Comparison of ENCODE assay signal across 17 mouse cellular contexts in genomic region chr2:92198126-92198525, GRCm38 (mm10).
DNase-seq lines count a peak whose midpoint lies in the region; ATAC-seq and TF ChIP-seq lines count a peak whose summit lies in the region.
"Had no signal": no experiment of that assay in that cellular context is flagged by ENCODE, and none has a peak within 500 bp of the region (broad histone marks: within the 10 kb centered on the region; RNA-seq: fewer than 3 reads in every experiment).

No protein-coding gene starts in this region.

- no peak for TF ChIP-seq POLR2A in kidney, adult 2 months (IDR thresholded peaks at IDR 0.05; ENCODE audit: low read depth, low read length)

- H3K36me3 ChIP-seq in embryonic facial prominence, embryonic 15.5 days, result no peaks in the 10 kb centered on the region
- H3K36me3 ChIP-seq in embryonic facial prominence, embryonic 10.5 days (replicated peaks), result 0 out of 2 replicates have a peak, but pooled peaks cover 4% of the 10 kb centered on the region
- H3K36me3 ChIP-seq in kidney, postnatal 0 days (ENCODE audit: insufficient read depth, low read length), result no peaks in the 10 kb centered on the region
- H3K36me3 ChIP-seq in kidney, adult 2 months (ENCODE audit: control insufficient read depth, insufficient read depth, low read length), result no peaks in the 10 kb centered on the region
- H3K36me3 ChIP-seq in midbrain, embryonic 14.5 days (ENCODE audit: control insufficient read depth, insufficient read depth, low read length), result no peaks in the 10 kb centered on the region
- no peaks in the 10 kb centered on the region for H3K36me3 ChIP-seq in midbrain, embryonic 11.5 days (ENCODE audit: control insufficient read depth, insufficient read depth, low read length)
- no peaks in the 10 kb centered on the region for H3K36me3 ChIP-seq in midbrain, embryonic 16.5 days (ENCODE audit: control insufficient read depth, insufficient read depth, low read length)
- H3K36me3 ChIP-seq: embryonic facial prominence, embryonic 12.5 days; limb, embryonic 13.5 days; liver, embryonic 15.5 days had no signal

- WGBS in embryonic facial prominence, embryonic 15.5 days, result 42% methylated on average over 6 of the region's 6 CpGs
- 77% methylated on average over 6 of the region's 6 CpGs for WGBS in embryonic facial prominence, embryonic 10.5 days
- WGBS in kidney, postnatal 0 days, result 54% methylated on average over 6 of the region's 6 CpGs
- 69% methylated on average over 6 of the region's 6 CpGs for WGBS in kidney, adult 2 months
- 58% methylated on average over 6 of the region's 6 CpGs for WGBS in midbrain, embryonic 14.5 days
- WGBS in midbrain, embryonic 11.5 days, result 75% methylated on average over 6 of the region's 6 CpGs
- 42% methylated on average over 6 of the region's 6 CpGs for WGBS in midbrain, embryonic 16.5 days

- no peaks in the 10 kb centered on the region for H3K9me3 ChIP-seq in embryonic facial prominence, embryonic 15.5 days (replicated peaks)
- no peaks in the 10 kb centered on the region for H3K9me3 ChIP-seq in embryonic facial prominence, embryonic 10.5 days
- no peaks in the 10 kb centered on the region for H3K9me3 ChIP-seq in kidney, postnatal 0 days (replicated peaks; ENCODE audit: low read length)
- no peaks in the 10 kb centered on the region for H3K9me3 ChIP-seq in midbrain, embryonic 14.5 days (ENCODE audit: control insufficient read depth, low read length)
- no peaks in the 10 kb centered on the region for H3K9me3 ChIP-seq in midbrain, embryonic 11.5 days (ENCODE audit: control insufficient read depth, low read length)
- no peaks in the 10 kb centered on the region for H3K9me3 ChIP-seq in midbrain, embryonic 16.5 days (replicated peaks; ENCODE audit: control insufficient read depth, low read length, poor library complexity, severe bottlenecking)
- H3K9me3 ChIP-seq: embryonic facial prominence, embryonic 12.5 days; limb, embryonic 13.5 days; liver, embryonic 15.5 days had no signal

- DNase-seq in embryonic facial prominence, embryonic 10.5 days (ENCODE audit: low spot score), result no peak
- peak; percentile 52 for DNase-seq in kidney, postnatal 0 days (ENCODE audit: low spot score)
- DNase-seq in kidney, adult 2 months, result no peak
- peak; percentile 53 for DNase-seq in midbrain, embryonic 14.5 days
- no peak for DNase-seq in midbrain, embryonic 11.5 days (ENCODE audit: low spot score, missing footprints)
- DNase-seq: adrenal gland, postnatal 25 days; gastrocnemius, postnatal 14 days; kidney, adult 9 months; right cerebral cortex, postnatal 14 days had no signal

- H3K9ac ChIP-seq in embryonic facial prominence, embryonic 15.5 days, result no peak overlapping the region
- no peak overlapping the region for H3K9ac ChIP-seq in kidney, postnatal 0 days (ENCODE audit: low read depth, low read length)
- H3K9ac ChIP-seq in midbrain, embryonic 14.5 days (replicated peaks; ENCODE audit: low read length), result no peak overlapping the region
- H3K9ac ChIP-seq in midbrain, embryonic 11.5 days (ENCODE audit: low read length), result no peak overlapping the region
- no peak overlapping the region for H3K9ac ChIP-seq in midbrain, embryonic 16.5 days (ENCODE audit: low read depth, low read length)
- H3K9ac ChIP-seq: embryonic facial prominence, embryonic 12.5 days; limb, embryonic 13.5 days; liver, embryonic 15.5 days had no signal

- ATAC-seq in embryonic facial prominence, embryonic 15.5 days (ENCODE audit: insufficient number of reproducible peaks, low FRiP score, low TSS enrichment, low read depth), result no peak
- ATAC-seq in kidney, postnatal 0 days (replicated peaks; ENCODE audit: low FRiP score, low read depth), result no peak
- ATAC-seq in midbrain, embryonic 14.5 days (ENCODE audit: low FRiP score, low TSS enrichment), result no peak
- no peak for ATAC-seq in midbrain, embryonic 11.5 days (ENCODE audit: low FRiP score)
- peak; percentile 57; the same call in 1 of the 2 replicates for ATAC-seq in midbrain, embryonic 16.5 days
- no peak; the same call in 1 of the 2 replicates for ATAC-seq in cerebellum, adult (ENCODE audit: insufficient number of reproducible peaks, low FRiP score, low TSS enrichment)

- no peak overlapping the region for H3K4me3 ChIP-seq in embryonic facial prominence, embryonic 15.5 days (replicated peaks)
- no peak overlapping the region for H3K4me3 ChIP-seq in embryonic facial prominence, embryonic 10.5 days
- H3K4me3 ChIP-seq in kidney, postnatal 0 days (replicated peaks; ENCODE audit: low read depth, low read length), result no peak overlapping the region
- no peak overlapping the region for H3K4me3 ChIP-seq in kidney, adult 2 months (ENCODE audit: insufficient read depth, low read depth, low read length)
- no peak overlapping the region for H3K4me3 ChIP-seq in midbrain, embryonic 14.5 days (replicated peaks; ENCODE audit: low read depth, low read length)
- H3K4me3 ChIP-seq in midbrain, embryonic 11.5 days (ENCODE audit: low read depth, low read length), result no peak overlapping the region
- H3K4me3 ChIP-seq in midbrain, embryonic 16.5 days (ENCODE audit: low read depth, low read length), result no peak overlapping the region
- H3K4me3 ChIP-seq: embryonic facial prominence, embryonic 12.5 days; limb, embryonic 13.5 days; liver, embryonic 15.5 days; myocyte had no signal

- TF ChIP-seq CTCF in kidney, postnatal 0 days (IDR thresholded peaks at IDR 0.05; ENCODE audit: low read depth), result no peak
- TF ChIP-seq CTCF in kidney, adult 2 months (conservative IDR thresholded peaks at IDR 0.05; ENCODE audit: insufficient read depth, insufficient read length, low read depth, low read length), result no peak

- peaks cover 7% of the 10 kb centered on the region for H3K4me1 ChIP-seq in embryonic facial prominence, embryonic 15.5 days
- 0 out of 2 replicates have a peak, but pooled peaks cover 3% of the 10 kb centered on the region for H3K4me1 ChIP-seq in embryonic facial prominence, embryonic 10.5 days
- 0 out of 2 replicates have a peak, but pooled peaks cover 4% of the 10 kb centered on the region for H3K4me1 ChIP-seq in kidney, postnatal 0 days (replicated peaks; ENCODE audit: insufficient read depth, low read length)
- peaks cover 3% of the 10 kb centered on the region for H3K4me1 ChIP-seq in kidney, adult 2 months (ENCODE audit: control insufficient read depth, insufficient read depth, low read length)
- no peaks in the 10 kb centered on the region for H3K4me1 ChIP-seq in midbrain, embryonic 14.5 days (ENCODE audit: control insufficient read depth, insufficient read depth, low read length)
- peaks cover 5% of the 10 kb centered on the region; the same call in 1 of the 2 replicates for H3K4me1 ChIP-seq in midbrain, embryonic 11.5 days (ENCODE audit: control insufficient read depth, insufficient read depth, low read length)
- peaks cover 17% of the 10 kb centered on the region for H3K4me1 ChIP-seq in midbrain, embryonic 16.5 days (ENCODE audit: control insufficient read depth, insufficient read depth, low read length)

- no peaks in the 10 kb centered on the region for H3K27me3 ChIP-seq in embryonic facial prominence, embryonic 15.5 days
- no peaks in the 10 kb centered on the region for H3K27me3 ChIP-seq in embryonic facial prominence, embryonic 10.5 days (replicated peaks; ENCODE audit: low read depth, poor library complexity, severe bottlenecking)
- H3K27me3 ChIP-seq in kidney, postnatal 0 days (ENCODE audit: insufficient read depth, low read length), result no peaks in the 10 kb centered on the region
- H3K27me3 ChIP-seq in kidney, adult 2 months (replicated peaks; ENCODE audit: control insufficient read depth, insufficient read depth, low read length), result no peaks in the 10 kb centered on the region
- no peaks in the 10 kb centered on the region for H3K27me3 ChIP-seq in midbrain, embryonic 14.5 days (ENCODE audit: control insufficient read depth, insufficient read depth, low read length)
- no peaks in the 10 kb centered on the region for H3K27me3 ChIP-seq in midbrain, embryonic 11.5 days (ENCODE audit: control insufficient read depth, insufficient read depth, low read length)
- H3K27me3 ChIP-seq in midbrain, embryonic 16.5 days (ENCODE audit: control insufficient read depth, insufficient read depth, low read depth, low read length), result no peaks in the 10 kb centered on the region
- H3K27me3 ChIP-seq: CH12.LX; embryonic facial prominence, embryonic 12.5 days; limb, embryonic 13.5 days; liver, embryonic 15.5 days had no signal

- no peak overlapping the region for H3K4me2 ChIP-seq in embryonic facial prominence, embryonic 15.5 days (replicated peaks)
- no peak overlapping the region for H3K4me2 ChIP-seq in kidney, postnatal 0 days (ENCODE audit: low read length)
- H3K4me2 ChIP-seq in midbrain, embryonic 14.5 days (ENCODE audit: low read length), result no peak overlapping the region
- H3K4me2 ChIP-seq in midbrain, embryonic 11.5 days, result no peak overlapping the region
- H3K4me2 ChIP-seq in midbrain, embryonic 16.5 days (ENCODE audit: low read length), result peak overlapping the region; percentile 23
- H3K4me2 ChIP-seq: embryonic facial prominence, embryonic 12.5 days; limb, embryonic 13.5 days; liver, embryonic 15.5 days had no signal

- 0 out of 2 replicates have a peak overlapping the region, but pooled peaks have one; percentile 12 for H3K27ac ChIP-seq in embryonic facial prominence, embryonic 15.5 days (replicated peaks)
- H3K27ac ChIP-seq in embryonic facial prominence, embryonic 10.5 days (replicated peaks), result no peak overlapping the region
- H3K27ac ChIP-seq in kidney, postnatal 0 days, result no peak overlapping the region
- H3K27ac ChIP-seq in kidney, adult 2 months (ENCODE audit: insufficient read depth, low read depth, low read length), result no peak overlapping the region
- no peak overlapping the region; the same call in 1 of the 2 replicates for H3K27ac ChIP-seq in midbrain, embryonic 14.5 days (replicated peaks; ENCODE audit: low read depth, low read length)
- H3K27ac ChIP-seq in midbrain, embryonic 11.5 days (ENCODE audit: low read depth, low read length), result no peak overlapping the region
- peak overlapping the region; percentile 70 for H3K27ac ChIP-seq in midbrain, embryonic 16.5 days (ENCODE audit: low read length)
- H3K27ac ChIP-seq: embryonic facial prominence, embryonic 12.5 days; limb, embryonic 13.5 days; liver, embryonic 15.5 days had no signal

Comparison
In these comparisons a context has a peak if more than half of its experiments do, and no peak if none do; other contexts are left out.
1. H3K27ac ChIP-seq: peak in embryonic facial prominence, embryonic 15.5 days (single experiment) and midbrain, embryonic 16.5 days (single experiment); none in embryonic facial prominence, embryonic 10.5 days (single experiment), kidney, postnatal 0 days (single experiment), kidney, adult 2 months (single experiment), midbrain, embryonic 14.5 days (single experiment) and midbrain, embryonic 11.5 days (single experiment).
2. DNase-seq: peak in kidney, postnatal 0 days (single experiment) and midbrain, embryonic 14.5 days (single experiment); none in embryonic facial prominence, embryonic 10.5 days (single experiment), kidney, adult 2 months (single experiment) and midbrain, embryonic 11.5 days (single experiment).